Mouse (Mus musculus): ENCODE measurements around the gene Rab35.

DNA sequence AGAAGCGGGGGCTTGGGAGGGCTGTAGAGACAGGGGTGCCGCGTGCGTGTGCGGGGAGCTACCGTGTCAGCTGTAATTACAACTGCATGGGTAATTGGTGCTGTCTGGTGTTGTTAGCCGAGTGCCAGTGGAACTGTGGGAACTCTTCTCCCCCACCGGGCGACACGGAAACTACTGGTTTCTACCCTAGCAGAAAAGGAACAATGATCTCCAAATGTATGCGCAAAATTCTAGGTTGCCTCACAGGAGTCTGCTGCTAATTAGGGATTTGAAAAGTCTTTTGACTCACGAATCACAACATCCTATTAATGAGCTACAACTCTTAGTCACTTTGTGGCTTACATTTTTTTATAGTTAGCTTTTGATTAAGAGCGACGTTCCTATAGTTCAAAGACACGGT is 45.5 kb upstream of the Rab35 start:
- TF ChIP-seq CTCF (conservative IDR thresholded peaks at IDR 0.05 in 1 of 2, IDR thresholded peaks at IDR 0.05 in 1 of 2; ENCODE audit: low read depth in 2 of 2, low read length in 2 of 2) = no peak
- no peak for TF ChIP-seq EP300 (IDR thresholded peaks at IDR 0.05; ENCODE audit: low read length)
- no peak for TF ChIP-seq POLR2A (IDR thresholded peaks at IDR 0.05; ENCODE audit: low read depth, low read length)
- no peak for TF ChIP-seq CHD2 (IDR thresholded peaks at IDR 0.05; ENCODE audit: low read length)
- no peak for TF ChIP-seq SMC3 (IDR thresholded peaks at IDR 0.05; ENCODE audit: low read depth, low read length)
- TF ChIP-seq E2F4 (IDR thresholded peaks at IDR 0.05; ENCODE audit: insufficient replicate concordance, low read depth, low read length) = no peak
- TF ChIP-seq TCF12 (IDR thresholded peaks at IDR 0.05; ENCODE audit: low read depth, low read length) = no peak
- no peak for TF ChIP-seq RCOR1 (conservative IDR thresholded peaks at IDR 0.05; ENCODE audit: low read depth, low read length)
- no peak for TF ChIP-seq MXI1 (IDR thresholded peaks at IDR 0.05; ENCODE audit: low read depth, low read length)
- TF ChIP-seq MEF2A (IDR thresholded peaks at IDR 0.05; ENCODE audit: borderline replicate concordance, low read depth, low read length) = no peak
- no peak for TF ChIP-seq POLR2AphosphoS2 (IDR thresholded peaks at IDR 0.05; ENCODE audit: low read depth, low read length)
- no peak for TF ChIP-seq ZNF384 (IDR thresholded peaks at IDR 0.05; ENCODE audit: low read depth, low read length)
- TF ChIP-seq GABPA (IDR thresholded peaks at IDR 0.05; ENCODE audit: insufficient replicate concordance, low read depth, low read length) = no peak
- no peak for TF ChIP-seq CHD1 (IDR thresholded peaks at IDR 0.05; ENCODE audit: low read depth, low read length)

Measured in CH12.LX (cell line).